Mouse (Mus musculus): ENCODE results near the gene Aqp3. TPM values are rescaled to one million over a fixed set of nuclear protein-coding genes. Genes with fewer than 3 reads are reported as not detected.

Aqp3 gene
- polyA plus RNA-seq, 1 experiment from 2014 or later: 15.7 TPM

DNA sequence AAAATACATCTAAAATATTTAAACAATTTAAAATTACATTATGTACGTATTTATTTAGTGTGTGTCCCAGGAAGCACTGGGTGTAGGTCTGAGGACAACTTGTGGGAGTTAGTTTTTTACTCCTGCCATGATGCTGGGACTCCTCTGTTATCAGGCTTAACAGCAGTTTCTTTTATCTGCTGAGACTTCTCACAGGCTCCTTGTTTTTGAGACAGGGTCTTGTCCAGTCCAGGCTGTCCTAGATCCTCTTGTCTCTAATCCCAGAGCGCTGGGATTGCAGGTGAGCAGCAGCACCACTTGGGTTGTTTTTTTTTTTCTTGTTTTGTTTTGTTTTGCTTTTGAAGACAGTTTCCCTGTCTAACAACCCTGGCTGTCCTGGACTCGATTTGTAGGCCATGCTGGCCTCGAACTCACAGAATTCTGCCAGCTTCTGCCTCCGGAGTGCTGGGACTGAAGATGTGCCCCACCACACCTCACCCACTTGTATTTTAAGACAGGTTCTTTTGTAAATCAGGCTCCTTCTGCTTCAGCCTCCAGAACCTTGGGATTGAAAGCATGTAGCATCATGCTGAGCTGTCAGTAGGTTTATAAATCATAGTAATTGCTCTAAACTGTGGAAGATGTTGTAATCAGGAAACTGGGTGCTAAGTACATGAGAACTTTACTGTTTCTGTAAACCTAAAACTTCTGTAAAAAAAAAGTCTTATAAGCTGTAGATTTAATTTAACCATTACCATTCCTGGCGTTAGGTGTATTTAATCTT lies 35.7 kb upstream of the Aqp3 start:
- Histone ChIP-seq H3K9ac (ENCODE audit: low read depth, low read length) (no peak overlapping the region), H3K27me3 (replicated peaks; ENCODE audit: control insufficient read depth, insufficient read depth, low read length) (no peaks in the 10 kb centered on the region), H3K27ac (ENCODE audit: low read depth, low read length) (peak overlapping the region; percentile 36), H3K9me3 (ENCODE audit: control insufficient read depth, low read length) (no peaks in the 10 kb centered on the region), H3K4me3 (ENCODE audit: low read depth, low read length) (no peak overlapping the region), H3K4me2 (0 out of 2 replicates have a peak overlapping the region, but pooled peaks have one; percentile 8), H3K4me1 (replicated peaks; ENCODE audit: control insufficient read depth, insufficient read depth, low read length) (peaks cover 28% of the 10 kb centered on the region), H3K36me3 (ENCODE audit: control insufficient read depth, insufficient read depth, low read length) (peaks cover 3% of the 10 kb centered on the region; the same call in 1 of the 2 replicates)
- 72% methylated on average over 6 of the region's 6 CpGs for WGBS
- ATAC-seq (replicated peaks; ENCODE audit: low FRiP score) (no peak; the same call in 1 of the 2 replicates), DNase-seq (ENCODE audit: low spot score) (no peak)

DNA sequence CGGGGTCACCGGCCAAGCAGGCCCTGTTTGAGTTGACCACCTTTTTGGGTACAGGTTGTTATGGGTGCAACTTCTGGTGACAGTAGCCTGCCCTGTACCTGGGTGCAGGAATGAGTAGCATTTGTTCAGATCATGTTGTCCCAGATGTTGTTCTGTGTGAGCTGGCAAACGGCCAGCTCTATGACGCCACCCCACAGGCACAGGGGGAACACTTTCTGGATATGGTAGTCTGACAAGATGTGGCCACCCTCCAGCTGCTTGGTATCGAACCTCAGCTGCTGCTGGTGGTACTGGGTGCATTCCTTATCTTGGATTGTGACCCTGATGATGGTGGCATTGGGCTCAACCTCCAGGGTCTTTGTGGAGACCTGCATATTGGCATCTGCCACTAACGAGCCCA lies 34.5 kb upstream of the Aqp3 start:
- DNase-seq (ENCODE audit: low spot score) (no peak), ATAC-seq (replicated peaks; ENCODE audit: low FRiP score) (no peak)
- Histone ChIP-seq H3K9me3 (ENCODE audit: control insufficient read depth, low read length) (no peaks in the 10 kb centered on the region), H3K36me3 (ENCODE audit: control insufficient read depth, insufficient read depth, low read length) (no peaks in the 10 kb centered on the region), H3K4me2 (no peak overlapping the region), H3K9ac (ENCODE audit: low read depth, low read length) (peak overlapping the region; percentile 30; the same call in 1 of the 2 replicates), H3K4me1 (replicated peaks; ENCODE audit: control insufficient read depth, insufficient read depth, low read length) (peaks cover 28% of the 10 kb centered on the region), H3K27ac (ENCODE audit: low read depth, low read length) (peak overlapping the region; percentile 58; the same call in 1 of the 2 replicates), H3K4me3 (ENCODE audit: low read depth, low read length) (no peak overlapping the region), H3K27me3 (replicated peaks; ENCODE audit: control insufficient read depth, insufficient read depth, low read length) (no peaks in the 10 kb centered on the region)
- 74% methylated on average over 6 of the region's 6 CpGs for WGBS

DNA sequence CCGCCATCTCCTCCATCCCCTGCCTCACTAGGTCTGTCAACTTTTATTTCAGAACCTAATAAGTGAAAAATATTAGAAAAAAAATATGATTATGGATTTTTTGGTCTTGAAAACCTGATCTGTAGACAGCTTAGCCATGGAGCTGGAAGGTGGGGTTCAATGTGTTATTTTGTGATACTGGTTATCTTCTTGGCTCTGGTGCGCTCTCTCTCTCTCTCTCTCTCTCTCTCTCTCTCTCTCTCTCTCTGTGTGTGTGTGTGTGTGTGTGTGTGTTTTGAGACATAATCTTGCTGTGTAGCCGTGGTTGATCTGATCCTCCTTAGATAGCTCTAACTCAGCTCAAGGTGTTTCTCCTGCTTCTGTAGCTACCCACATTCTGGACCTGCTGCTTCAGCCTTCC lies 31.9 kb upstream of the Aqp3 start:
- Histone ChIP-seq H3K4me2 (peak overlapping the region; percentile 41), H3K9ac (ENCODE audit: low read depth, low read length) (no peak overlapping the region), H3K27me3 (replicated peaks; ENCODE audit: control insufficient read depth, insufficient read depth, low read length) (no peaks in the 10 kb centered on the region), H3K36me3 (ENCODE audit: control insufficient read depth, insufficient read depth, low read length) (no peaks in the 10 kb centered on the region), H3K9me3 (ENCODE audit: control insufficient read depth, low read length) (no peaks in the 10 kb centered on the region), H3K4me1 (replicated peaks; ENCODE audit: control insufficient read depth, insufficient read depth, low read length) (peaks cover 24% of the 10 kb centered on the region), H3K27ac (ENCODE audit: low read depth, low read length) (peak overlapping the region; percentile 65), H3K4me3 (ENCODE audit: low read depth, low read length) (no peak overlapping the region)
- 53% methylated on average over 3 of the region's 3 CpGs for WGBS
- ATAC-seq (replicated peaks; ENCODE audit: low FRiP score) (peak; percentile 88), DNase-seq (ENCODE audit: low spot score) (no peak)

DNA sequence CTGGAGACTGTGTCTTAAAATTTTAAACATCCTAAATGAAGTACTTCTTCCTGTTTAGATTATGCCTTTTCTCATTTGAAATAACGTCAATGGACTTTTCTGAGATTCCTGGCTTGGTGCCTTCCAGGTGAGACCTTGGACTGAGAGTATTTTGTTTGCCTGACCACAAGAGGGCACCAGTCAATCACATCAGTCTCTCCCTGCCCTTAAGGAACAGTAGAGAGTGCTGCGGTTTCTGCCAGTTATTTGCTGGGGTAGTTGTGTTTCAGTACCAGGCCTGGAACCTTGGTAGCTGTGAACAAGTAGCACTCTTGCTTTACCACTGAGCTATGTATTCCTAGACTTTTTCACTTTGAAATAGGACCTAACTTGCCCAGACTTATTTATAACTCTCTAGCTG lies 31.4 kb upstream of the Aqp3 start:
- H3K9me3 ChIP-seq (ENCODE audit: control insufficient read depth, low read length): no peaks in the 10 kb centered on the region
- peak overlapping the region; percentile 41 for H3K4me2 ChIP-seq
- H3K27ac ChIP-seq (ENCODE audit: low read depth, low read length): peak overlapping the region; percentile 65
- no peaks in the 10 kb centered on the region for H3K36me3 ChIP-seq (ENCODE audit: control insufficient read depth, insufficient read depth, low read length)
- no peak for DNase-seq (ENCODE audit: low spot score)
- no peak overlapping the region for H3K9ac ChIP-seq (ENCODE audit: low read depth, low read length)
- H3K27me3 ChIP-seq (replicated peaks; ENCODE audit: control insufficient read depth, insufficient read depth, low read length): no peaks in the 10 kb centered on the region
- H3K4me1 ChIP-seq (replicated peaks; ENCODE audit: control insufficient read depth, insufficient read depth, low read length): peaks cover 20% of the 10 kb centered on the region
- H3K4me3 ChIP-seq (ENCODE audit: low read depth, low read length): no peak overlapping the region
- peak; percentile 86 for ATAC-seq (replicated peaks; ENCODE audit: low FRiP score)
- 8% methylated on average over 2 of the region's 2 CpGs for WGBS

DNA sequence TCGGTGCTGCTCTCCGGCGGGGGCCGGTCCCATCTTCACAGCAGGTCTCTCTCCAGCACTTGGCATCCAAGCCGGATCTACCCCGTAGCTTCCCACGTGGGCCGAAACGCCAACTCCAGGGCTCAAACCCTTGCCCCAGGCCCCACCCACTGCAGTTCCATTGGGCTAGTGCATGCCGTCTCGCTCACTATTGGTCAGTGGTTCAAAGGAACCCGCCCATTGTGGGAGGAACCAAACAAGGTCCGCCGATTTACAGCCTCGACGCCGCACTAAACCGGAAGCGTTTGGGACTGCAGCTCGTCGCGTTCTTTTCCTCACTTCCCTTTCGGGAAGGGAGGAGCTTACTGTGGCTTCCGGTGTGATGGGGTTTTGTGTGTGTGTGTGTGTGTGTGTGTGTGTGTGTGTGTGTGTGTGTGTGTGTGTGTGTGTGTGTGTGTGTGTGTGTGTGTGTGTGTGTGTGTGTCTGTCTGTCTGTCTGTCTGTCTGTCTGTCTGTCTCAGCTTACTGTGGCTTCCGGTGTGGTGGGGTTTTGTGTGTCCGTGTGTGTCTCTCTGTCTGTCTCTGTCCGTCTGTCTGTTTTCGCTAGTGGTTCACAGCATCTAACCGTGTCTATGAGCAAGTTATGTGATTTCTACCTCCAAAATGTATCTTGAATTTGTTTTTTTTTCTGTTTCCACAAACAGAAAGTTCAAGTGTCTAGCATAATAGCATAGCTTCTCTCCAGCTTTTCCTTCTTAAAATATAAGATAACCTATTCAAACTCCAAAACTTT lies 26.4 kb upstream of the Aqp3 start, which contains the start of gene Nol6:
Gene Nol6 (minus strand): TSS at position 276 of the 772 bp plus-strand sequence.
- Histone ChIP-seq H3K36me3 (ENCODE audit: control insufficient read depth, insufficient read depth, low read length) (peaks cover 22% of the 10 kb centered on the region), H3K9me3 (ENCODE audit: control insufficient read depth, low read length) (no peaks in the 10 kb centered on the region), H3K4me2 (peak within 1 kb of the TSS; percentile 80), H3K4me1 (replicated peaks; ENCODE audit: control insufficient read depth, insufficient read depth, low read length) (peaks cover 6% of the 10 kb centered on the region), H3K9ac (ENCODE audit: low read depth, low read length) (peak within 1 kb of the TSS; percentile 64), H3K27me3 (replicated peaks; ENCODE audit: control insufficient read depth, insufficient read depth, low read length) (no peaks in the 10 kb centered on the region), H3K27ac (ENCODE audit: low read depth, low read length) (0 out of 2 replicates have a peak within 1 kb of the TSS, but pooled peaks have one; percentile 10), H3K4me3 (ENCODE audit: low read depth, low read length) (peak within 1 kb of the TSS; percentile 82)
- 1% methylated on average over 29 of the region's 29 CpGs for WGBS
- DNase-seq (ENCODE audit: low spot score): peak; percentile 90
- peak; percentile 99 for ATAC-seq (replicated peaks; ENCODE audit: low FRiP score)

DNA sequence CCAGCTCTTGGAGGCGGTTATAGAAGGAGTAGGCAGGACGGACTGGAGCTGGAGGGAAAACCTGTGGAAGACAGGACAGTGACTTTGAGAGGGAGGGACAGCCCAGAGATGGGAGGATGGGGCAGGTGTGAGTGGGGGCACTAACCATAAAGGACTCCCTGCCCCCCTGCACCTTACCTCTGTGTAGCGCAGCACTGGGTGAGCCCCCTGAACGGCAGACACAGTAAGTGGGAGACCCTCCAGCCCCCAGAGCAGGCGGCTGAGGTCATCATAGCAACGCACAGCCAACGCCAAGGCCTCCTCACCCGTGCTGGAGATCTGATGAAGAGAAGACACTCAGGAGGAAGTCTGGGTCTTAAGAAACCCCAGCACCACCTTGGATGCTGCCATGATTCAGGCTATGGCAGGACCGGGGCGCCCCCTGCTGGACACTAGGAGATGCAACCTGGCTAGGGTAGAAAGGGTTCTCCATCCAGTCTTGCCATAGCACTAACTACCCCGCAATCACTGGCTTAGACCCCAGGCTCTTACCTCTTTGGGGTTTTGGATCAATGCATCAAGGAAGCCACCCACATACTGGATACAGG lies 20.8 kb upstream of the Aqp3 start:
- Histone ChIP-seq H3K4me1 (replicated peaks; ENCODE audit: control insufficient read depth, insufficient read depth, low read length) (peaks cover 6% of the 10 kb centered on the region), H3K27ac (ENCODE audit: low read depth, low read length) (no peak overlapping the region), H3K4me2 (no peak overlapping the region), H3K4me3 (ENCODE audit: low read depth, low read length) (no peak overlapping the region), H3K9me3 (ENCODE audit: control insufficient read depth, low read length) (no peaks in the 10 kb centered on the region), H3K9ac (ENCODE audit: low read depth, low read length) (no peak overlapping the region), H3K27me3 (replicated peaks; ENCODE audit: control insufficient read depth, insufficient read depth, low read length) (no peaks in the 10 kb centered on the region), H3K36me3 (ENCODE audit: control insufficient read depth, insufficient read depth, low read length) (peaks cover 56% of the 10 kb centered on the region)
- DNase-seq (ENCODE audit: low spot score) (no peak), ATAC-seq (replicated peaks; ENCODE audit: low FRiP score) (peak; percentile 52)
- 74% methylated on average over 11 of the region's 11 CpGs for WGBS

DNA sequence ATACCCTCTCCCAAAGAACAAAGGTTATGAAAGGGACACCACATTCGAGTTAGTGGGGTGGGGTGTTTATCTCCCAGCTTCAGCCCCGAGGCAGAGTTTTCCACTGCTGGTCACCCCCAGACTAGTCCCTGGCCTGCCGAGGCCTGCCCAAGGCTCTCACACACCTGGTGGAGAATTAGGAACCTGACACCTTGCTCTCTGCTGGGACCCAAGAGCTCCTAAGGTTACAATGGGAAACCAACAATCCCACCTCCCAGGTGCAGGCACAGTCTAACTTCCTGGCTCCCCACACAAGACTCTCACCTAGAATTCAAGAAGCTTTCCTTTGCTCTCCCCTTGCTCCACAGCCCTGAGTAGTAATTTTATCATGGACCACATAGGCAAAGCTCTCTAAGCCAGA lies 18.8 kb upstream of the Aqp3 start:
- no peak overlapping the region for H3K4me2 ChIP-seq
- H3K27me3 ChIP-seq (replicated peaks; ENCODE audit: control insufficient read depth, insufficient read depth, low read length): no peaks in the 10 kb centered on the region
- DNase-seq (ENCODE audit: low spot score) (no peak), ATAC-seq (replicated peaks; ENCODE audit: low FRiP score) (no peak)
- 79% methylated on average over 3 of the region's 3 CpGs for WGBS
- H3K9me3 ChIP-seq (ENCODE audit: control insufficient read depth, low read length): no peaks in the 10 kb centered on the region
- H3K4me1 ChIP-seq (replicated peaks; ENCODE audit: control insufficient read depth, insufficient read depth, low read length): no peaks in the 10 kb centered on the region
- no peak overlapping the region for H3K9ac ChIP-seq (ENCODE audit: low read depth, low read length)
- no peak overlapping the region for H3K4me3 ChIP-seq (ENCODE audit: low read depth, low read length)
- H3K27ac ChIP-seq (ENCODE audit: low read depth, low read length): no peak overlapping the region
- H3K36me3 ChIP-seq (ENCODE audit: control insufficient read depth, insufficient read depth, low read length): peaks cover 53% of the 10 kb centered on the region

DNA sequence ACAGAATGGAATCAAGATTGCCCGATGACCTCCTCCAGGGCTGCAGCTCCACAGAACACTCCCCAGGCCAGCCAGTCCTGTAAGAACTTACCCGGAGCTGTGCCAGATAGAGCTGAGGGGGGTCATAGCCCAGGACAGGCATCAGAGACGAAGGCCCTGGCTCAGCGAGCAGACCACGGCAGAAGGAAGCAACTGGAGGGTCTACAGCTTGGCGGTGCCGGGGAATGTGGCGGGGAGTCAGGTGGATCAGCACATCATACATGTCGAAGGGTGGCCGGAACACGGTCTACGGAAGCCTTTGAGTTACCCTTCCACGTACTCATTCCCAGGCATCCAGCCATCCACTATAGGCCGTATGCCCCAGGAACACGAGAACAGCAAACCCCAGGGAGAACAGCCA lies 17.8 kb upstream of the Aqp3 start:
- H3K27ac ChIP-seq (ENCODE audit: low read depth, low read length): no peak overlapping the region
- no peak for ATAC-seq (replicated peaks; ENCODE audit: low FRiP score)
- no peak overlapping the region for H3K9ac ChIP-seq (ENCODE audit: low read depth, low read length)
- no peak overlapping the region for H3K4me3 ChIP-seq (ENCODE audit: low read depth, low read length)
- no peaks in the 10 kb centered on the region for H3K9me3 ChIP-seq (ENCODE audit: control insufficient read depth, low read length)
- DNase-seq (ENCODE audit: low spot score): no peak
- H3K4me1 ChIP-seq (replicated peaks; ENCODE audit: control insufficient read depth, insufficient read depth, low read length): no peaks in the 10 kb centered on the region
- H3K36me3 ChIP-seq (ENCODE audit: control insufficient read depth, insufficient read depth, low read length): peaks cover 45% of the 10 kb centered on the region
- H3K4me2 ChIP-seq: no peak overlapping the region
- no peaks in the 10 kb centered on the region for H3K27me3 ChIP-seq (replicated peaks; ENCODE audit: control insufficient read depth, insufficient read depth, low read length)
- 94% methylated on average over 15 of the region's 15 CpGs for WGBS

All from liver, embryonic 11.5 days (tissue).